Mouse (Mus musculus) olfactory bulb, adult 2 months (tissue): Measurements from ENCODE around the gene Nt5c1a.

ENCODE experiments used
- CTCF ChIP-seq: fragments of 200-500 bp; IDR thresholded peaks from 2 replicates; pipeline ENCODE4 v1.5.1; 2012; ENCODE audit warnings: low read depth, mild to moderate bottlenecking, low read length, moderate library complexity; ENCODE audit not compliant: insufficient read depth
- POLR2A ChIP-seq: fragments of 200-500 bp; IDR thresholded peaks from 2 replicates; pipeline ENCODE4 v1.6.1; 2012; ENCODE audit warnings: mild to moderate bottlenecking, low read depth, low read length, moderate library complexity; ENCODE audit not compliant: insufficient read depth

DNA sequence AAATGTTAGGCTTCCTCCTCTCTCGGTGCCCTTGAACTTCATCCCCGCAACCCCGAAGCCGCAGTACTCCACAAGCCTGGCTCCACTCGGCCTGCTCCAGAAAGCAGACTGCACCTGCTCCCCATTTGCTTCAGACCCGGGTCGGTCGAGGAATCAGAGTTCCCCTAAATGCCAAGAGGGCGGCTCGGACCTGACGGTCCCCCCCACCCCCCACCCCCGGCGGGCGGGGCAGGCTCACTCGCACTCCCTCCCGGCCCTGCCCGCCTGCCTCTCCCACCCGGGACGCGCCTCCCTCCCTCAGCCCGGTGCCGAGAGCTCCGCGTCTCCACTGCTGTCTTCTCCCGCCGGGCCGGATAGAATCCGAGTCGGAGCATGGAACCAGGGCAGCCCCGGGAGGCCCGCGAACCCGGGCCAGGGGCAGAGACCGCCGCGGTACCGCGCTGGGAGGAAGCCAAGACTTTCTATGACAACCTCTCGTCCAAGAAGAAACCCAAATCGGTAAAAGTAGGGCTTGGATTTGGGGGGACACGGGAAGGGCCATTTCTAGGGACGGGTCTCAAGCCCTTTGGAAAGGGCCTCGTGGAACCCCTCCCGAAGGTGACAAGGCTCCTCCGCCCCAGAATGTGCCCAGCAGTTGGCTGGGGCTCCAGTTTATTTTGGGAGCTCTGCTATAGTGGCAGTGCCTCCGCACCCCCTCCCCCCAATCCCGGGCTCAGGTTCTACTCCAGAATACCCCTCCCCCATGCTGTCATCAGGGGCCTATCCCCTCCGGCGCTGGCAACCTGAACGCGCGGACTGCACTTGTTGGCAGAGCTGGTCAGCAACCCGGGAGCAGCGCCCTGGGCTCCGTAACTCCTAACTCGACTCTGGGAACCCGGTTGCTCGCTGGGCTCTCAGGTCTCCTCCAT is at the start of gene Nt5c1a:
- TF ChIP-seq CTCF (no peak), POLR2A (no peak)
